Mouse (Mus musculus): Measurements from ENCODE around the gene Slc25a43.
A peak's percentile ranks its signal among the peaks of the same experiment; 100 is the strongest.

Slc25a43 gene

DNA sequence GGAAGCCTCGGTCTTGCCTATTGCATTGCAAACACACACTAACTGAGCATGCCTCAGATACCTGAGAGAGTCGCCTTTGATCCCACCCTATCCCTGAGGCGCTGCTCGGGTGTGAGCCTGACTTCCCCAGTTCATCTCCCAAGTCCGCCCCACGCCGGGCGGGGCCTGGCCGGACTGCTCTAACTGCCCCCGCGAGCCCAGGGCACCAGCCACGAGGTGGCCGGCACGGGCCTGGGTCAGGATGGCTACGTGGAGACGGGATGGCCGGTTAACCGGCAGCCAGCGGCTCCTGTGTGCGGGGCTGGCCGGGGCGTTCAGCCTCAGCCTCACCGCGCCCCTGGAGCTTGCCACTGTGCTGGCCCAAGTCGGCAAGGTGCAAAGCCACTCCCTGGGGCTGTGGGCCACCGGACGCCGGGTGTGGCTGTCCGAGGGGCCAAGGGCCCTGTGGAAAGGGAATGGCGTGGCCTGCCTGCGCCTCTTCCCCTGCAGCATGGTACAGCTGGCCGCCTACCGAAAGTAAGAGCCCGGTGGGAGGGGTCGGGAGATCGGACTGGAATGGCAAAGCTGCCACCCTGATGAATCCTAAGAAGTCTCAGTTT lies at the start of gene Slc25a43:
TSS of gene Slc25a43 (plus strand) at position 157 of the 599 bp plus-strand sequence.
- DNase-seq (ENCODE audit: low read depth, low spot score), result no peak

DNA sequence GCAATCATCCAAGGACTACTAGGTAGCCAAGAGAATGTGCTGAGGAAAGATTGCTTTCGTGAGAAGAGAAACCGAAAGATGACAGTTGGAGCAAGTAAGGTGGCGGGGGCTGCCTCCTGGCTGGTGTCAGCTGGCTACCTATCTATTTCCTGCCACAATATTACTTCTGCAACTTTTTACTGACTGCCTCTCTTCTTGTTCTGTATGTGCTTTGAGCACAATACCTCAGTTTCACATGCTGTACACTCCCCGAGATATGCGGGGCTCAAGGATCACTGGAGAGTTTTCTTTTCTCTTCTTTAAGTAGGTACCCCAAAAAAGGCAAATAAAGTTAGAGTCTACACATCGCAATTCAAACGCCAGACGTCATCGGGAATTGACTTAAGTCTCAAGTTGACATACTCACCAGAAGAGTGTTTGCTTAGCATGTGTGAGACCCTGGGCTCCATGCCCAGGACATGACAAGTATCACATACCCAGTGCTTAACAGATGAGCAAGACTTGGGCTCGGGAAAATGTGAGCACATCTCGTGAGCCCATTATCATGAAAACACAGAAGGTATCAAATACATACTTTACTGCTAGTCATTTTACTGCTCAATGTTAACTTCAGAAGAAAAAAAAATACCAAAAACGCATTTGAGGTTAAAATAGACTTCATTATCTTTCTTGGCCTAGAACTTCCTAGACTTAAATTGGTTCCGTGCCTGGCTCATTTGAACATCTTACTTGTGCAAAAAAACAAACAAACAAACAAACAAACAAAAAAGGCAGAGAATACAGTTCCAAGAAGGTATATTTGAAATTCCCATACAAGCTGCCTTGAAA lies 3.1 kb upstream of the Slc25a43 start:
- no peak for DNase-seq (ENCODE audit: low read depth, low spot score)

DNA sequence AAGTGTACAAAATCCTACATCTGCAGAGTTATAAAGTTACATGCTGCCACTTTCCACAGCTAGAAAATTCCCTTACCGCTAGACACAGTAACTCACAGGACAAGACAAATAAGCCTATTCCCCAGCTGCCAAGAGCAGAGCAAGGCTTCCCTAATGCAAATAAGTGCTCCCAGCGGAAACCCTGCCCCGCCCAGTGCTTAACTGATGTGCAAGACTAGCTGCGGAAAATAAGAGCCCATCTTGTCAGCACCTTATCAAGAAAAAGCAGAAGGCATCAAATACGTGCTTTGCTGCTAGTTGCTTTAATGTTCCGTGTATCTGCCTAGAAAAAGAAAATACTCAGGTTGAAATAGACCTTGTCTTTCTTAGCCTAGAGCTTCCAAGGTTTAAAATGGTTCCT lies 2.2 kb upstream of the Slc25a43 start:
- DNase-seq (ENCODE audit: low read depth, low spot score), result no peak

DNA sequence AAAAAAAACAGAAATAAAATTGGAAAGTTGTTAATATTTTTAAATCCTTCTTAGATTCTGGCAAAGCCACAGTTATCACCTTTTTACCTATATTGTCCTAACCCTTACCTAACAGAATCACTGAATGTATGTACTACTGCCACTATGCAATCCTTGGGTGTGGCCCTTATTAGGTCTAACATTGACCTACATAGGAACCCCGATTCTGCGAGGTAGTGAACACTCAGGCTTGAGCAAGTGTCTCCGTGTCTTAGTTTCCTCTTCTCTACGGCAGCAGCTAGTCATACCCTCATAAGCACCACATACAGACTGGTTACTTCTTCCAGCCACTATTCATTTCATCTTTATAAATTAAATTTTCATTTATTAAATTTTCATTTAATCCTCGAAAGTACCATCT lies 715 bp upstream of the Slc25a43 start:
- no peak for DNase-seq (ENCODE audit: low read depth, low spot score)

DNA sequence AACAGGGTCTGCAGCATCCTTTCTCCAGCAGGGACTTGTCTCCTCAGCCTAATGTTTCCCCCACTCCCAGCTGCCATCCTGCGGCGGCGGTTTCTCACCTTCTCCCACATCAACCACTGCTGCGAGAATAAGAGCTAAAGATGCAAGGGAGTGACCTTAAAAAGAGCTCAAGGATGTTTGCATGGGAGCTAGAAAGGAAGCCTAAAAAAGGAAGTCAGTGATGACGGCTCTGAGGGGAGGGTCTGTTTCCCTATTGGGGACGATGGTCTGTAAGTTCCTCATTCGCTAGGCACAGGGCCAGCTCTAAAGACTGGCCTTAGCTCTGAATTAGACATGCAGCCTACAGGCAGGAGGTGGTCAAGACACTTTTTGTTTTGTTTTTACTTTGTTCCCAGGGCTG lies 1.3 kb downstream of the Slc25a43 start:
- peak; percentile 59 for DNase-seq (ENCODE audit: low read depth, low spot score)

DNA sequence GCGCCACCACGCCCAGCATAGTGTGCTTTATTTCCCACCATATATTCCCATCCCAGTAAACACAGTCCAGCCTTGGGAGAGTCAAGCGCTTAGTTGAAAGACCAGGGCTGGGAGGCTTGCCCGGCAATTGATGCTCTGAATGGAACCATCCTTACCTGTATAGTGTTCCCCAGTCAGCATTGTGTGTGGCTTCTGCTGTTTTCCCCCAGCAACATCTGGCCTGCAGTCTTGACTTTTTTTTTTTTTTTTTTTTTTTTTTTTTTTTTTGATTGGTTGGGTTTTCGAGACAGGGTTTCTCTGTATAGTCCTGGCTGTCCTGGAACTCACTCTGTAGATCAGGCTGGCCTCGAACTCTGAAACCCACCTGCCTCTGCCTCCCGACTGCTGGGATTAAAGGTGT lies 1.9 kb downstream of the Slc25a43 start:
- no peak for DNase-seq (ENCODE audit: low read depth, low spot score)

DNA sequence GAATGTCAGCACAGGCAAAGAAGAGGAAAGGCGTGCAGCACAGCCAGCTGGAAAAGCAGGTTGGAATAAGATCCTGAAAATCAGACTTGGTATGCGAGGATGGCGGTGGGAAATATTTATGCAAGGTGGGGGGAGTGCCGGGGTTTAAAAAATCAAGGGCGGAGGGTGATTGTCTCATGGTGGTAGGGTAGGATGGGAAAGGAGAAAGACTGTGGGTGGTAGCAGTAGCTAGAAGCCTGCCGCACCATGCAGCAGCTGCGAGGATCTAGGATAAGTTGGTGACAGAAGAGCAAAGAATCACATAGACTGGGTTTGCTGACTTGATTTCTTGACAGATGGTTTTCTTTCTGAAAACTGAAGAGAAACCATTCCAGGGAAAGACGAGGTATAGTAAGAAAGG lies 3.3 kb downstream of the Slc25a43 start:
- no peak for DNase-seq (ENCODE audit: low read depth, low spot score)

DNA sequence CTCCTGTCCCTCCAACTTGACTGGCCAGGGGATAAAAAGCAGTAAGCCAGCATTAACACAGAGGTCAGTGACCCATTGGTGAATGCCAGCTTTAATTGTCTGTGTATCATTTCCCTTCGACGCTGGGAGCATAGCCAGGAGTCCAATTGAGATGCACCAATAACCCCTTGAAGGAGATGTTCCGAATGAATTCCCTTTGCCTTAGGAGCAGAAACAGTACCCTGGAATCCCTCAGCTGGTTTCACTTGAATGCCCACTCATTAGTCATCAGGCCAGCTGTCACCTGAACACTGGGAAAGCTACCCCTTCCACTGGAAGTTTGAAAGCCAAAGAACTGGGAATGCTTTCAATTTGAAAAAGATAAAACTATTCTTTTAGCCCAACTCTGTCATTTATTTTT lies 5.1 kb downstream of the Slc25a43 start:
- no peak for DNase-seq (ENCODE audit: low read depth, low spot score)

DNA sequence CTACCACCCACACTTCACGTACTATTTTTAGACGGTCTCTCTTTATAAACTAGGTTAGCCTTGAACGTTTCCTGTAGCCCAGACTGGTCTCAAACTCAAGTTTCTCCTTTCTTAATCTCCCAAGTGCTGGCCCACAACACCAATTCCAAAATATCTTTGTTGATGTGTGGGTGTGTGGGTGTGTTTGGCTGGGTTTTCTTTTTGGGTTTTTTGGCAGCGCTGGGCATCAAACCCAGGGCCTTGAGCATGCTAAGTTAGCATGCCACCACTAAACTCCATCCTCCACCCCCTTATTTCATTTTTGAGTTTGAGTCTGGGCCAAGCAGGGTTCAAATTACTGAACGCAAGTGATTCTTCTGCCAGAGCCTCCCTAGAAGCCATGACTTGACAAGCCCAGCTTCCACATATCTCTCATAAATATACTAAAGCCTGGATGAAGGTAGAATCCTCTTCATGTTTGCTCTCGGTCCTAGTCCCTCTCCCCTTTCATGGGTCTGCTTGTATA lies 5.9 kb downstream of the Slc25a43 start:
- no peak for DNase-seq (ENCODE audit: low read depth, low spot score)

DNA sequence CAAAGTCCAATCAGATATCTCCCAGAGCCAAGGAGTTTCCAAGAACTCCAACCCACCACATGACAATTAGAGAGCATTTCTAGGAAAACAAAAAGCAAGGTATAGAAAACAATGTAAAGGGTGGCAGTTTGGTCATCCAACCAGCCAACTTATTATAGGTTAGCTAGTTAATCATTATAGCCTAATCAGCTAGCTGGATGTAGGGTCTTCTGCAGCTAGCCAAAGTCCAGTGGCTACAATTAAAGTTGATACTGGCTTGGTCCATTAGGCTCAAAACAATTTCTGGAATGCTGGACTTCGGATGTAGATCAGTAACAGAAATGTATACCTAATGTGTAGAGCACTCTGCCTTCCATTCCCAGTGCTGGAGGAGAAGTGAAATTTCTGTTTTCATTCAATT lies 7.1 kb downstream of the Slc25a43 start:
- DNase-seq (ENCODE audit: low read depth, low spot score), result no peak

DNA sequence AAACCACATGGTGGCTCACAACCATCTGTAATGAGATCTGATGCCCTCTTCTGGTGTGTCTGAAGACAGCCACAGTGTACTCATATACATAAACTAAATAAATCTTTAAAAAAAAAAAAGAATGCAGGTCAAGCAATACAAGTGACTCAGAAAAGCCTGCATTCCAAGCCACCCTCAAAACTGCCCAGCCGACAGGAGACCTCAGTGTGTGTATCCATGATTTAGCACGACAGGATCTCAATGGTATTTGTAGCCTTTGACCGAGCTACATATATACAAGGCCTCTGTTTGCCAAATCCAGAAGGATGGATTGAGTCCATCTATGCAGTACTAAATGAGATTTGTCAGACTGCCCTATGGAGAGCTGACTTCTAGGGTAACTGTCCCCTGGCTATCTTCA lies 9.1 kb downstream of the Slc25a43 start:
- DNase-seq (ENCODE audit: low read depth, low spot score), result no peak

DNA sequence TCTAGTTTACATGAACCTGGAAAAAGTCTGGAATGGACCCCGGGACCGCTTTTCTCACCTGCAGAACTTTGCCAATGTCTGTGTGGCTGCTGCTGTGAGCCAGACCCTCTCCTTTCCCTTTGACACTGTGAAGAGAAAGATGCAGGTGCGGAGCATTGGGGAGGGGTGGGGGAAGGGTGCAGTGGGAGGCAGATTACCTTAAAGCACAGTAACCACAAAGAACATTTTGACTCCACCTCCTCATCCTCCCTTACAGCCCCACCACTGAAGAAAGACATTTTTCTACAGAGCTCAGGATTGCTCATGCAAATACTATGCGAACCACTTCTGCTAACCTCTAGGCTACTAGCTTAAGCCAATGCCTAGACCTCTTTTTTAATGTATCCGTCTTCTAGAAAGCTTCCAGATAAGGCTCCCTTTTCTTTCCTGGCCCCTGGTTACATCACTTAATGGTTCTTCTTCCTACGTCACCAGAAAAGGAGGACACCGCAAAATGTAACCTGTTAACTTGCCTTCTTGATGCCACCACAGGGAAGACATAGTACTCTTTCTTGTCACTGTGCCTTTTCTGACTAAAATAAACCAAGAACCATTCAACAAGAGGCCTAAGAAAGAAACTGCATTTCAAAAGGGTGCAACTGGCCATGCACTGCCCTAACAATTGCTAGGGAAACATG lies 14.5 kb downstream of the Slc25a43 start:
- DNase-seq (ENCODE audit: low read depth, low spot score), result no peak

DNA sequence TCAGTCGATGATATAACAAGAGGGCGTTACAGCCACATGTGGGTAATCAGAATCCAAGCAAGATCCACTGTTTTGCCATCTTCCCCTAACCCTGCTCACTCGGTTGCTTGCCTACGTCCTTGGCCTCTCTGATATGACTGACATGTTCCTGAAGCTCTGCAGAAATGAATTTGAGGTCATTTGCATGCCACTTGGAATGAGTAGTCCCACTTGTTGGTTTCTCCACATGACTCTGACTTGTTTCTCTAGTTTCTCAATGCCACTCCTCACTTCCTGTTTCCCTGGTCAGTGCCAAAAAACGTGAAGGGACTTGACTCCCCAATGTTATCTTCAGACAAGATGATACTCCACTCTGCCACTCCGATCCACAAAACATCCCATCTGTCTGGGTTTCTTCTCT lies 15.1 kb downstream of the Slc25a43 start:
- DNase-seq (ENCODE audit: low read depth, low spot score), result no peak

DNA sequence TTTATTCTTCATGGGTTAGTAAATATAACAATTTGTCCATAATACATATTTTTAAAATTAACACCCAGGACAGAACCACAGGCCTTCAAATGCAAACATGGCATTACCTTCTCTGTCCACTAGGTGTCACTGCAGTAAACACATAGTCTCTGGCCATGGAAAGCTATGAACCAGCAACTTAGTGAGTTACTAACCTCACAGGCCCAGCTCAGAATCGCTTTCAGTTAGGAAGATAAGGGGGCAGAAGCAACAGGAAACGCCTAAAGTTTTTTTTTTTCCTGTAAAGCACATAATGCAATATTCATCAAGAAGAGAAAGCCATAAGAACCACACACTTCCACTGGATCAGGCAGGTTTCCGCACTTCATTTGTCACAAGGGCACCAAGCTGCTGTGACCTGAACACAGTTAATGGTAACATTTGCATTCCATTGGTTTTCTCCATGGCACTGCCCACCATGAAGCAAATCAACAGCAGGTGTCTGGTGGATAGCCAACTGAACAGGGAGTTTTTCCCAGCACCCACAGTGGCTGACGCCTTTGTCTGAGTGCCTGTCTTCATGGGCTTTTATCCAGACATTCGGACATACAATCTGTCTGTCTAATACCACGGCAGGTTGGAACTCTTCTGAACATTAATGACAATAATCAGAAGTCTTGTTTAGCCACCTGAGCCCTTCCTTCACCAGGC lies 17.6 kb downstream of the Slc25a43 start:
- DNase-seq (ENCODE audit: low read depth, low spot score), result no peak

DNA sequence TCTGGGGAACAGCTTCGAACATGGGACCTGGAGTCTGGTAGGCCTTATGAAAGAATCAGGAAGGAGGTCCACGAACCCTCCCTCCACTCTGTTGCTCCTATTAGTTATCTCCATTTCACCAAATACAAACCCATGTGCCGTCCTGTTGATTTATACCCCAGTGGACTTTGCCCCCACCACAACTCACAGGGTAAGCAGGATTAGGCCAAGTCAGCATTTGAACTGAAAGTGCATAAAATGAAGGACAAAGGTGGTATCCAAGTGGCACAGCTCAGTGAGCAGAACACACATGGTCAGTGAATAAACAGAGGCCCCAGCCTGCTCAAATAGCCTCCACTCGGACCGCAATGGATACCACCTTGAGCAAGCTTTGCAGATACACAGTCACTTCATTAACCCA lies 18.8 kb downstream of the Slc25a43 start:
- DNase-seq (ENCODE audit: low read depth, low spot score), result no peak

DNA sequence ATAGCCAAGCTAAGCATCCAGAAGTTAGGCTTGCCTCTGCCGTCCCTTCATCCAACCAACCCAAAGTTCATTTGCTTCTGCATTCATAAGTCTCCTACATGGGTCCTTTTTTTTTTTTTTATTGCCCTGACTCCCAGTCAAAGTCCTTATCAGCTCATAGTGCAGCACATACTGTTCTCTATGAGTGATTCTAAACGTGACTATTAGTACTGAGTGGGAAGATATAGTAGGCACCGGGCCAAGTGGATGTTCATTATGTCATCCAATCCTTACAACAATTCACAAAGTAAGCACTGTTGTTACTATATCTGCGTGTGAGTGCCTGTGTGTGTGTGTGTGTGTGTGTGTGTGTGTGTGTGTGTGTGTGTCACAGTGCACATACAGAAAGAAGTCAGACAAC lies 19.4 kb downstream of the Slc25a43 start:
- no peak for DNase-seq (ENCODE audit: low read depth, low spot score)

DNA sequence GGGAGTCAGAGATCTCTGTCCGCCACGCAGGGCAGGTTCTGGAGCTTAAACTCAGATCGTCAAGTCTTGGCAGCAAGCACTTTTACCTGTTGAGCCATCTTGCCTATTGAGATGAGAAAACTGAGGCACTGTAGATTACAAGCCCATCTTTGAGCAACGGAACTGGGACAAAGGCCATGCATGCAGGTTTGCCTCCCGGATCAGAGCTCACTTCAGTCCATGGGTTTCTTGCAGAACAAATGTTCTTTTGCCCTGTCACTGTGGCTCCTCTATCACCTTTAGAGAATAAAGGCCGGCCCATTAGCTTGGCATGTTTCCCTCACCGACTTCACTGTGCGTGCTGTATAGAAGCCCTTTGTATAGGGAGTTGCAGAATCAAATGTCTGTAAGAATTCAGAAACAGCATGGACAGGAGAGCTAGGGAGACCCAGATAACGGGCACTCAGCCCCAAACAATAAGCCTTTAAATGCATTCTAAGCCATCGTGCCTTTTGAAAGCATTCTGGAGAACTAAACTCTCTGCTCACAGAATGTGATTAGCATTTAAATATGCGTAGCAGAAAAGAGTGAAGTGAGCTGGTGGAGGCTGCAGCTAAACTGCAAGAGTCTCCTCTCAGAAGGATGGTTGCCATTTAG lies 20.0 kb downstream of the Slc25a43 start:
- DNase-seq (ENCODE audit: low read depth, low spot score), result no peak

DNA sequence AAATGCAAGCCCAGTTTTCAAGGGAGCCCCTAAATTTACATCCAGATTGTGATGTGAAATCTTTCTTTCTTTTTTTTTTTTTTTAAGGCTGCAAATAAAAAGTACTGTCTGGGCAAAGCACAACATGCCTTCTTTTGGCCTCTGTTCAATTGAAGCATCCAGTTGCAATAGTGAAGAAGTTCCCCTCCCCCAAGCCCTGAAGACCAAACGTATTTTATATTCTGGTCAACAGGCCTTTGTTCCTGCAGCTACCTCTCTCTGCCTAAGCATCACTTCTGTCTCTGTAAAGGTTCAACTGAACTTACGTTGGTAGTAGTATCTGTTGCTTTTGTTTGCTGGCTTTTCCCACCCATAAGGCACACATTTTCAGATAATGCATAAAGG lies 20.5 kb downstream of the Slc25a43 start:
- no peak for DNase-seq (ENCODE audit: low read depth, low spot score)

DNA sequence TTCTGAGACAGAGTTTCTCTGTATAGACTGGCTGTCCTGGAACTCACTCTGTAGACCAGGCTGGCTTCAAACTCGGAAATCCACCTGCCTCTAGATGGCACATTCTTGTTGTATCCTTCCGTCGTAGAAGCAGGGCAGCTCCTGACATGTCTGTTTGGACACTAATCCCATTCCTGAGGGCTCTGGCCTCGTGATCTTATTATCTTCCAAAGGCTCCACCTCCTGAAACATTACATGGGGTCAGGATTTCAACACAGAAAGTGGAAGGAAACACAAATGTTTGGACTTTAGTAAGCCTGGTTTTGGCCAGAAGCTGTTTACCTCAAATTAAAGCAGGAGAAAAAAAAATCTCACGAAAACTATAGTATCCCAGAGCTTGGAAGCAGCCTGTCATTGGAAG lies 23.9 kb downstream of the Slc25a43 start:
- no peak for DNase-seq (ENCODE audit: low read depth, low spot score)

DNA sequence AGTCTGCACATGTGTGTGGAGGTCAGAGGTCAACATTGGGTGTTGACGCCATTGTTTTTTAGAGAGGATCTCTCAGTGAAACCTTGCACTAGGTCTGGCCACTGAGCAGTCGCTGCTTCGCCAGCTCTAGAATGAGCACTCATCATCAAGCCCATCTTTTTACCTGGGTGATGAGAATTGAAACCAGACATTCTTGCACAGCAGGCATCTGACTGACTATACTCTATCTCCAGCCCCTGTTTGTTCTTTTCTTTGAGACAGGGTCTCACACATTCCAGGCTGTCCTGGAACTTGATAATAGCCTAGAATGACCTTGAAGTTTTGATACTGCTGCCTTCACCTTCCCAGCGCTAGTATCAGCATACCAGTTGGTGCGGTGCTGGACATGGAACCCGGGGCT lies 29.1 kb downstream of the Slc25a43 start:
- no peak for DNase-seq (ENCODE audit: low read depth, low spot score)

DNA sequence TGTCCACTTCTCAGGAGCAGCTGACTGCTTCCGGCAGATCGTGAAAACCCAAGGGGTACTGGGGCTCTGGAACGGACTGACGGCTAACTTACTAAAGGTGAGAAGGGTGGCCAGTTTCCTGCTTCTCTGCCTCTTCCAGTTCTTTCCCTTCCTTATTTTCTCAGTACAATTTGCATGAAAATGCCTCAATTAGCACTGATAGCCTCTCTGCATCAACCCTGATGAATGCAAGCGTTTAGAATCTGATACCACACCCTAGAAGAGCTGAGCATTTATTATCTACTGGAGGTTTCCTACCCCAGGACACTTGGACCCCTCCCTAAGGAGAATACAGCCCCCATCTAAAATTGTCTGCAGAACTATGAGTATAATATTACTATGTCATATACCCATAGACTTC lies 32.1 kb downstream of the Slc25a43 start:
- no peak for DNase-seq (ENCODE audit: low read depth, low spot score)

DNA sequence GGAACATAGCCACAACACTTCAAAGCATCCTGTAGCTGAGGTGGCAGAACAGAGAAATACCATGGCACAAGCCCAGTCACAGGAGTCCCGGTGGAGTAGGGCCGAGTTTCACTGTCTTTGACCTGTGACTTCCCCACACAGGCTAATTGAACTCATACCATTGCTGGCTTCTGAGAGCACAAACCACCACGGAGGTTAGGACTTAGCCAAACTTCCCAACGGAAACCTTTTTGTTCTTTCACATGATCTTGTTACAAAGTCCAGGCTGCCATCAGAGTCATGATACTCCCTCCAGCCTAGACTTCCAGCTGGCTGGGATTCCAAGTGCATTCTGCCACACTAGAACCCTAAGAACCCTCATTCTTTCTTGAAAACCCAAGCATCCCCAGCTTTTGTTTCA lies 34.2 kb downstream of the Slc25a43 start:
- DNase-seq (ENCODE audit: low read depth, low spot score), result no peak

Measured in telencephalon, adult 2 months (tissue).